Mouse (Mus musculus): ENCODE results near the gene Rhbg.

DNA sequence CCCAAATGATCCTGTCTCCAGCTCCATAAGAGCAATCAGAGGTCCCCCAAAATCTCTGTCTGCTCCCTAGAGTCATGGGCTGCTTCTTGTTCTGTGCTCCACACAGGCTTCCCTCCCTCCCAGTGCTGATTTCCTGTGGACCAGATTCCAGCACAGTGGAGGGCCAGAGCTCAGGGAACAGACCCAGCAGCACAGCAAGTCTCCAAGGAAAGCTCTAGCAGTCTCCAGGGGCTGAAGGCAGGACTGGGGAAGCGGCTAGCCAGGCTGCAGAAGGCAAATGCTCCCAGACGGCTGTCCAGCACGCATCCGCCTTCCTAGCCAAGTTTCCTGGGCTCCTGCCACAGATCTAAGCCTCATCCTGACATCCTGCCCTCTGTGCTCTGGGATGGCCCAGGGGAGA is 25.6 kb downstream of the Rhbg start:
- TF ChIP-seq CTCF (IDR thresholded peaks at IDR 0.05; ENCODE audit: low read depth): no peak
- TF ChIP-seq EP300 (optimal IDR thresholded peaks at IDR 0.05): no peak

Data from stomach, postnatal 0 days (tissue).